Mouse (Mus musculus) forebrain, postnatal 0 days (tissue): ENCODE results near the gene Mcoln1. TPM values are rescaled to one million over a fixed set of nuclear protein-coding genes. Genes with fewer than 3 reads are reported as not detected.

ENCODE experiments used
- ATAC-seq: fragments of 200-750 bp; cut with Nextera tagmentation; 2 replicates; pipeline ENCODE4 v1.8.0; 2017; ENCODE audit warnings: mild to moderate bottlenecking, moderate library complexity
- DNase-seq: peaks from one replicate; pipeline ENCODE4 v3.0.0-alpha.2; 2015
- H3K27ac ChIP-seq: fragments of 300-500 bp; sonication (generic); 2 replicates; pipeline ENCODE4 v1.5.1; 2014; ENCODE audit warnings: low read depth, mild to moderate bottlenecking, antibody characterized with exemption, low read length, moderate library complexity, mixed read lengths
- H3K27me3 ChIP-seq: fragments of 300-500 bp; sonication (generic); 2 replicates; pipeline ENCODE4 v1.6.1; 2014; ENCODE audit warnings: mild to moderate bottlenecking, low read length, mixed read lengths; ENCODE audit not compliant: insufficient read depth
- H3K36me3 ChIP-seq: fragments of 300-500 bp; sonication (generic); 2 replicates; pipeline ENCODE4 v1.6.1; 2014; ENCODE audit warnings: mild to moderate bottlenecking, moderate library complexity; ENCODE audit not compliant: insufficient read depth
- H3K4me1 ChIP-seq: fragments of 300-500 bp; sonication (generic); 2 replicates; pipeline ENCODE4 v1.6.1; 2014; ENCODE audit warnings: antibody characterized with exemption; ENCODE audit not compliant: insufficient read depth
- H3K4me2 ChIP-seq: fragments of 300-500 bp; sonication (generic); 2 replicates; pipeline ENCODE4 v1.6.1; 2014; ENCODE audit warnings: low read depth, mild to moderate bottlenecking, moderate library complexity
- H3K4me3 ChIP-seq: fragments of 300-500 bp; sonication (generic); 2 replicates; pipeline ENCODE4 v1.5.1; 2014; ENCODE audit warnings: low read depth, low read length, mixed read lengths
- H3K9ac ChIP-seq: fragments of 300-500 bp; sonication (generic); 2 replicates; pipeline ENCODE4 v1.6.1; 2014; ENCODE audit warnings: mild to moderate bottlenecking
- H3K9me3 ChIP-seq: fragments of 300-500 bp; sonication (generic); 2 replicates; pipeline ENCODE4 v1.6.1; 2016; ENCODE audit warnings: low read length
- CTCF ChIP-seq: sonication (generic); IDR thresholded peaks from 2 replicates; pipeline ENCODE4 v1.5.1; 2016; ENCODE audit warnings: antibody characterized with exemption, control low read depth, low read depth
- WGBS: fragments of 180-500 bp; shearing (Covaris S2); extraction: QIAGEN DNeasy Blood & Tissue Kit; methylation state at CpG from one replicate; pipeline ENCODE4 v1.1.7; 2014; 5-methylcytosine and 5-hydroxymethylcytosine counted together
- polyA plus RNA-seq: library from polyadenylated mRNA; unstranded; fragments of >200 nt; fragmentation: Nextera tagmentation; extraction: Ambion mirVana; gene quantifications from 2 replicates; pipeline ENCODE4 v1.2.1, GENCODE M21; 2015
- total RNA-seq: library from RNA; depleted of rRNA; stranded (reverse); fragments of >200 nt; gene quantifications from 2 replicates; pipeline ENCODE4 v1.2.3, GENCODE M21; 2014

The Mcoln1 gene
- total and polyA plus RNA-seq, 2 experiments from 2014 or later = 77.6 to 80.5 TPM

DNA sequence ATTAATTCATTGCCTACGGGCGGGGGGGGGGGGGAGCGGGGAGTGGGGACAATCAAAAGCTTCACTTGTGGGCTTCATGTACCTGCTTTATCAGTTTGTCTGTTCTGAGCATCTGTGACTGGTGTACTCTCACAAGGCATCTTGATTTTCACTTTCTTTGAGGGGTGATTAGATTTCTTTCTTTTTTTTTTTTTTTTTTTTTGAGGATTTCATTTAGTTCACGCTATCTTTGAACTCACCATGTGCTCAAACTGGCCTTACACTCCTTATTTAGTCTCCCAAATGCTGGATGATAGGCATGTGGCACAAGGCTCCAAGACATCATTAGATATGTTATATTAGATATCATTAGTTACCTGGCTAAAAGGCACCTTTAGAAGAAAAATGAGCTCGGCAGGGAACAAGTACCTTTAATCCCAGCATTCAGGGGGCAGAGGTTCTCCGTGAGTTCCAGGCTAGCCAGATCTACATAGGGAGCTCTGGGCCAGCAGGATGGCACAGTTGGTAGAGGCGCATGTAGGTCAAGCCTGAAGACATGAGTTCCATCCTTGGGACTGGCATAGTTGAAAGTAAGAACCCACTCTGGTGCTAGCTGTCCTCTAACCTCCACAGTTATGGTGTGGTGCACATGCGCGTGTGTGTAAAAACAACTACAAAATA, 32.2 kb upstream of the Mcoln1 start:
- Histone ChIP-seq H3K4me1 (no peaks in the 10 kb centered on the region), H3K4me3 (peak overlapping the region; percentile 42), H3K9ac (peak overlapping the region; percentile 34; the same call in 1 of the 2 replicates), H3K9me3 (no peaks in the 10 kb centered on the region), H3K4me2 (peak overlapping the region; percentile 68), H3K27me3 (no peaks in the 10 kb centered on the region), H3K27ac (peak overlapping the region; percentile 48), H3K36me3 (no peaks in the 10 kb centered on the region)
- DNase-seq = no peak
- no peak for TF ChIP-seq CTCF
- WGBS = 50% methylated on average over 9 of the region's 9 CpGs
- ATAC-seq = peak; percentile 12

DNA sequence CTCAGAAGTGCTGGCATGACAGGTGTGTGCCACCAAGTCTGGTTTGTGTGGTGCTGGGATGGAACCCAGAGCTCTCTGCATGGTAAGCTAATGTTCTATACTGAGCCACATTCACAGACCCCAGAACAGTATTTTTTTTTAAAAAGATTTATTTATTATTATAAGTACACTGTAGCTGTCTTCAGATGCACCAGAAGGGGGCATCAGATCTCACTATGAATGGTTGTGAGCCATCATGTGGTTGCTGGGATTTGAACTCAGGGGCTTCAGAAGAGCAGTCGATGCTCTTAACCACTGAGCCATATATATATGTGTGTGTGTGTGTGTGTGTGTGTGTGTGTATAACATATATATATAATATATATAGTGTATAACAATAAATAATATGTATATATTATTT, 31.4 kb upstream of the Mcoln1 start:
- Histone ChIP-seq H3K9ac (no peak overlapping the region), H3K4me1 (no peaks in the 10 kb centered on the region), H3K27ac (no peak overlapping the region), H3K36me3 (no peaks in the 10 kb centered on the region), H3K4me2 (no peak overlapping the region), H3K4me3 (no peak overlapping the region), H3K27me3 (no peaks in the 10 kb centered on the region), H3K9me3 (no peaks in the 10 kb centered on the region)
- DNase-seq (no peak), ATAC-seq (no peak)
- no peak for TF ChIP-seq CTCF
- WGBS = 91% methylated on average over 1 of the region's 1 CpGs

DNA sequence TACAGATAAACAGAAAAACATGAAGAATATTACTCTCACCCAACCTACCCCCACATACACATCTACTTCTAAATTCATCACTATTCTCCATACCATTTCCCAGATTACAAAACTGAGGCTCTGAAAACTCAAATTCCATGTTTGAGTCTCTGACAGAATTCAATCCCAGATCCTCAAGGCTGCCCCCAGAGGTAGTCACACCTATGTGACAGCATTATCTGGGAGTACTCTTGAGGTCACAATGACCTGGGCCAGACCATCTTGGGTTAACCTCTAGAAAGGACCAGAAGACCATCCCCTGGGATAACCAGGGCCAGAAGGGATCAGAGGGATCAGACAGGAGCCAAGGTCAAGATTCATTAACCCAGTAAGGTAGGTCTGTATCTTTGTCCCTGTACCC, 29.7 kb upstream of the Mcoln1 start, which contains the start of gene Tex45:
Gene Tex45, plus strand, starts transcription at position 301 of the 400 bp plus-strand sequence.
- Histone ChIP-seq H3K9me3 (no peaks in the 10 kb centered on the region), H3K9ac (no peak within 1 kb of the TSS), H3K27me3 (no peaks in the 10 kb centered on the region), H3K4me2 (no peak within 1 kb of the TSS), H3K4me1 (no peaks in the 10 kb centered on the region), H3K4me3 (no peak within 1 kb of the TSS), H3K27ac (no peak within 1 kb of the TSS), H3K36me3 (no peaks in the 10 kb centered on the region)
- ATAC-seq (no peak), DNase-seq (no peak)
- no peak for TF ChIP-seq CTCF

DNA sequence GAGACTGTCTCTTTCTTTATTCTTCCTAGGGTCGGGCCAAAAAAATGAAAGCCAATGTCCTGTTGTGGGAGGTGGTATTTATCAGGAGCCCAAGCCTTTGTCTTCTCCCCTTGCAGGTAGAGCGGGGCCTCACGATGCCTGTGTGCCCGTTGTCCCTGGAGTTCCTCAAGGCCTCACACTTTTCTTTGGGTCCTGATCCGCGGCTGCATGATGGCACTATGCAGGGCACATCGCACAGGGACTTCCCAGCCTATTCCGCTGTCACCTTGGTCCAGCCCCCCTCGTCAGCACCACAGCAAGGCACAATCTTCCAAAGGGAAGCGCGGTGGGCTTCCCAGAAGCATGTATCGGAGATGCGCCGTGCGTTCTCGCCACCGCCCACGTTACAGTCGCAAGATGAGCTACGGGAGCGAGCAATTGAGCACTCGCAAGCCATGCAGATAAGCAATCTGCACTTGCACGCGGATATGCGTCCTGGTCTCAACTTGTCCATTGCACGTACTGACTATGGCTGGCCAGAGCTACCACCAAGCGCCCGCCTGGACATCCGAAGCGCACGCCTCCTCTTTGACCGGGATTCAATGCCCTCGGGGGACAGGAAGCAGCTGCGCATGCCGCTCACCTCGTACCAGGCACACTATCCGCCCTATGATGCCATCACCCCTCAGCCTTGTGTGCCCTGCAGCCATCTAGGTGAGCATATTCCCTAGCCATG, 24.4 kb upstream of the Mcoln1 start:
- no peaks in the 10 kb centered on the region for H3K27me3 ChIP-seq
- peak overlapping the region; percentile 26; the same call in 1 of the 2 replicates for H3K9ac ChIP-seq
- ATAC-seq = peak; percentile 74
- TF ChIP-seq CTCF = no peak
- 37% methylated on average over 37 of the region's 37 CpGs for WGBS
- H3K4me1 ChIP-seq = no peaks in the 10 kb centered on the region
- DNase-seq = peak; percentile 57
- H3K4me2 ChIP-seq = peak overlapping the region; percentile 47
- H3K4me3 ChIP-seq = peak overlapping the region; percentile 27
- no peak overlapping the region for H3K27ac ChIP-seq
- no peaks in the 10 kb centered on the region for H3K9me3 ChIP-seq
- no peaks in the 10 kb centered on the region for H3K36me3 ChIP-seq

DNA sequence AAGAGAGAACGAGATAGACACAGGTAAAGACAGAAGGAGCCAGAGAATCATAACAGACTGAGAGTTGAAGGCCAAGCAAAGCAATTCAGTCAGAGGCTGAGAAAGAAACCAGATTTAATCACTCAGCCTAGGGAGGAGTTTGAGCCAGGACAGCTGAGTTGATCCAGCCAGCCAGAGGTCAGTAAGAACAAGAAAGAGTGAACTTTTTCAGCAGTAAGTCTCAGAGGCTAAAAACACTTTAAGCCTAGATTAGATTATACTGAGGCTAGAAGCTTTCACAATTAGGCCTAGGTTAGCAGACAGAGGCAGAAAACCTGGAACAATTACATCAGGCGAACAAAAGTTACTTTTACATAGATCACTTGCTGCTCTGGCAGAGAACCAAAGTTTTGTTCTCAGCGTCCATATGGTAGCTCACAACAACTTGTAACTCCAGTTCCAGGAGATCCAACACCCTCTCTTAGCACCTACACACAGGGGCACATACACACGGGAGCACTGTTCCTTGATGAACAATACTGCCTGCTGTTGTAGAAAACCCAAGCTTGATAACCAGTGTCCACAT, 20.0 kb upstream of the Mcoln1 start:
- no peak for TF ChIP-seq CTCF
- Histone ChIP-seq H3K27me3 (no peaks in the 10 kb centered on the region), H3K27ac (no peak overlapping the region), H3K9me3 (no peaks in the 10 kb centered on the region), H3K4me3 (no peak overlapping the region), H3K36me3 (no peaks in the 10 kb centered on the region), H3K9ac (no peak overlapping the region), H3K4me2 (no peak overlapping the region), H3K4me1 (no peaks in the 10 kb centered on the region)
- ATAC-seq (no peak), DNase-seq (no peak)
- WGBS = 68% methylated on average over 4 of the region's 4 CpGs

DNA sequence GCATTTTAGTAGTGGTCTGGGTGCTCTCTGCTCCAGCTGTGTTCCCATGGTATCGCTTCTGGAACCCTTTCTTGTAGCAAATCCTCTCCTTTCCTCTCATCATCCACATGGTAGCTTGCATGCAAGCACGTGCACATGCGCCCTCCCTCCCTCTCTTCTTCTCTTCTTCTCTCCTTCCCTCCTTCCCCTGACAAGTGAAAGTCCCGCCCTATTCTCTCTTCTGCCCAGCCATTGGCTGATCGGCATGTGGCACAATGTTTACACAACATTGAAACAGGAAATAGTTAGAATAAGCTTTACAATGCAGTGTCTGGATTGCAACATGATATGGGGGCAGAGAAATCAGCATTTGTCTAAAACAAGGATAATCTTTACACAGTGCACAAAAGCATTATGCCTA, 18.7 kb upstream of the Mcoln1 start:
- H3K27ac ChIP-seq = no peak overlapping the region
- ATAC-seq = no peak
- no peak overlapping the region for H3K4me3 ChIP-seq
- WGBS = 62% methylated on average over 5 of the region's 5 CpGs
- H3K36me3 ChIP-seq = no peaks in the 10 kb centered on the region
- H3K4me2 ChIP-seq = no peak overlapping the region
- H3K9ac ChIP-seq = no peak overlapping the region
- H3K9me3 ChIP-seq = no peaks in the 10 kb centered on the region
- TF ChIP-seq CTCF = no peak
- DNase-seq = no peak
- H3K4me1 ChIP-seq = no peaks in the 10 kb centered on the region
- H3K27me3 ChIP-seq = no peaks in the 10 kb centered on the region

DNA sequence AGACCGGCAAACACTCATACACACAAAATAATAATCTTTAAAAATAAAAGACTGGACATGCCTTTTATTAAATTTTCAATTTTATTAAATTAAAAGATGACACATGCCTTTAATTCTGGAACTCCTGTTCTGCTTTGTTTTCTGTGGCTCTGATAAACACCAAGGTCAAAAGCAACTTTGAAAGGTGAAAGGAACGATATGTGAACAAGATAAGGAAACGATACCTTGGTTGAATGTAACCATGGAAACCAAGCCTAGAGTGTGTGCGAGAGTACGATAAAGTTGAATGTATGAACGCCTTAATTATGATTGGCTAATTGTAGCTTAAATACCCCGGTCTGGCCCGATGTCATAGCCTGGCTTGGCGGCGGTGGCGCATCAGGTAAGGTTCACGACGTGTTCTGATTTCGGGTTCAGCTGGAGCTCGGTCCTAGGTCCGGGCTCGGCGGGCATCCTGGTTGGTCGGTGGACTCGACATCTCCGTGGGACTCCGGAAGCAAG, 18.0 kb upstream of the Mcoln1 start:
- H3K27me3 ChIP-seq = no peaks in the 10 kb centered on the region
- no peak for ATAC-seq
- H3K9ac ChIP-seq = no peak overlapping the region
- 86% methylated on average over 22 of the region's 22 CpGs for WGBS
- no peaks in the 10 kb centered on the region for H3K9me3 ChIP-seq
- DNase-seq = no peak
- no peak overlapping the region for H3K27ac ChIP-seq
- no peak for TF ChIP-seq CTCF
- H3K36me3 ChIP-seq = no peaks in the 10 kb centered on the region
- H3K4me3 ChIP-seq = no peak overlapping the region
- H3K4me1 ChIP-seq = no peaks in the 10 kb centered on the region
- H3K4me2 ChIP-seq = no peak overlapping the region
